Mouse (Mus musculus) midbrain, embryonic 11.5 days (tissue): ENCODE data around the gene Dffb. TPM values are rescaled to one million over a fixed set of nuclear protein-coding genes. Genes with fewer than 3 reads are reported as not detected.

ENCODE experiments used
- ATAC-seq: fragments of 200-750 bp; cut with Nextera tagmentation; 2 replicates; pipeline ENCODE4 v1.8.0; 2017; ENCODE audit warnings: moderate TSS enrichment, moderate library complexity; ENCODE audit not compliant: low FRiP score
- DNase-seq: peaks from one replicate; pipeline ENCODE4 v3.0.0; 2015; ENCODE audit warnings: low spot score; ENCODE audit errors: missing footprints
- H3K27ac ChIP-seq: fragments of 300-500 bp; sonication (generic); 2 replicates; pipeline ENCODE4 v1.5.1; 2014; ENCODE audit warnings: low read depth, low read length
- H3K27me3 ChIP-seq: fragments of 300-500 bp; sonication (generic); 2 replicates; pipeline ENCODE4 v1.6.1; 2014; ENCODE audit warnings: mild to moderate bottlenecking, low read length, moderate library complexity, mixed read lengths; ENCODE audit not compliant: control insufficient read depth, insufficient read depth
- H3K36me3 ChIP-seq: fragments of 300-500 bp; sonication (generic); 2 replicates; pipeline ENCODE4 v1.6.1; 2014; ENCODE audit warnings: mild to moderate bottlenecking, low read length, moderate library complexity, mixed read lengths; ENCODE audit not compliant: control insufficient read depth, insufficient read depth
- H3K4me1 ChIP-seq: fragments of 300-500 bp; sonication (generic); 2 replicates; pipeline ENCODE4 v1.6.1; 2014; ENCODE audit warnings: low read length; ENCODE audit not compliant: control insufficient read depth, insufficient read depth
- H3K4me2 ChIP-seq: fragments of 300-500 bp; sonication (generic); 2 replicates; pipeline ENCODE4 v1.6.1; 2014; ENCODE audit warnings: mild to moderate bottlenecking, moderate library complexity
- H3K4me3 ChIP-seq: fragments of 300-500 bp; sonication (generic); 2 replicates; pipeline ENCODE4 v1.5.1; 2014; ENCODE audit warnings: low read depth, low read length
- H3K9ac ChIP-seq: fragments of 300-500 bp; sonication (generic); 2 replicates; pipeline ENCODE4 v1.6.1; 2014; ENCODE audit warnings: low read length
- H3K9me3 ChIP-seq: fragments of 300-500 bp; sonication (generic); 2 replicates; pipeline ENCODE4 v1.6.1; 2016; ENCODE audit warnings: low read length; ENCODE audit not compliant: control insufficient read depth
- WGBS: fragments of 180-500 bp; shearing (Covaris S2); extraction: QIAGEN DNeasy Blood & Tissue Kit; methylation state at CpG from one replicate; pipeline ENCODE4 v1.1.7; 2014; 5-methylcytosine and 5-hydroxymethylcytosine counted together
- polyA plus RNA-seq: library from polyadenylated mRNA; unstranded; fragments of >200 nt; fragmentation: Nextera tagmentation; extraction: Ambion mirVana; gene quantifications from 2 replicates; pipeline ENCODE4 v1.2.1, GENCODE M21; 2014

Gene Dffb
- polyA plus RNA-seq, 1 experiment from 2014 or later: 12.0 TPM

DNA sequence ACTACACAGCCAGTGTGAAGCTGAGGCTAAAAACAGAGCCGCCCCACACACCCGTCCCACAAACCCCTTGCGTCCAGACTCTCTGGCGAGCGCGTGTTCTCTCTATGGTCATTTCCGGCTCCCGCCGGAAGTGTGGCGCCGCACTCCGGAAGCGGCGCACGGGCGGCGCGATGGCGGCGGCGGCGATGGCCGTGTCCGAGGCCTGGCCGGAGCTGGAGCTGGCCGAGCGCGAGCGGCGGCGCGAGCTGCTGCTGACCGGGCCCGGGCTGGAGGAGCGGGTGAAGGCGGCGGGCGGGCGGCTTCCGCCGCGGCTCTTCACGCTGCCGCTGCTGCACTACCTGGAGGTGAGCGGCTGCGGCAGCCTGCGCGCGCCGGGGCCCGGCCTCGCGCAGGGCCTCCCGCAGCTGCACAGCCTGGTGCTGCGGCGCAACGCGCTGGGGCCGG lies 36.7 kb upstream of the Dffb start, which contains the start of gene Lrrc47:
Gene Lrrc47, plus strand, starts transcription at position 86 of the 444 bp plus-strand sequence.
- Histone ChIP-seq H3K4me3 (peak within 1 kb of the TSS; percentile 100), H3K9me3 (no peaks in the 10 kb centered on the region), H3K9ac (peak within 1 kb of the TSS; percentile 93), H3K27ac (no peak within 1 kb of the TSS), H3K27me3 (no peaks in the 10 kb centered on the region), H3K4me1 (peaks cover 12% of the 10 kb centered on the region), H3K36me3 (peaks cover 7% of the 10 kb centered on the region), H3K4me2 (peak within 1 kb of the TSS; percentile 99)
- 0% methylated on average over 49 of the region's 59 CpGs for WGBS
- DNase-seq (peak; percentile 98), ATAC-seq (peak; percentile 96)

GRCm38 (mm10) chr4:154010907-154011645 lies 36.1 kb upstream of the Dffb start:
- H3K4me1 ChIP-seq: peaks cover 12% of the 10 kb centered on the region
- no peak for DNase-seq
- H3K36me3 ChIP-seq: peaks cover 12% of the 10 kb centered on the region
- H3K27ac ChIP-seq: no peak overlapping the region
- WGBS: 31% methylated on average over 13 of the region's 13 CpGs
- H3K9me3 ChIP-seq: no peaks in the 10 kb centered on the region
- peak overlapping the region; percentile 93 for H3K9ac ChIP-seq
- peak overlapping the region; percentile 99 for H3K4me2 ChIP-seq
- peak; percentile 65 for ATAC-seq
- H3K4me3 ChIP-seq: peak overlapping the region; percentile 100
- no peaks in the 10 kb centered on the region for H3K27me3 ChIP-seq

DNA sequence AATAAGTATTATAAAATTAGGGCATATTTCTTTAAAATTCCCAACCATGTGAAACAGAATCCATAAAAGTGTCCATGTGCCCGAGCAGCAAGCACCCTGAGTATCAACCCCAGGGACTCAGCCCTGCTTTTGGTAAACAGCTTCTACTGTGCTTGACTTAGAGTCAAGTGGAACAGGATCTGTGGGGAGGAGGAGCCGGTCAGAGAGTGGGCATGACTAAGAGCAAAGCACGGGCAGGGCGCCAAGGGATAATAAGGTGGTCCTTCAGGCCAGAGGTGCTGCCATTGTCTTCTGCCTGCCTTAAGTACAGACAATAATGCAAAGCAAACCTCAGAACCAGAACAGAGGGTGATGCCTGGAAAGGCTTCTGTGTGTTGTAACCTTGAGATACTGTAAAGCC lies 32.8 kb upstream of the Dffb start:
- H3K4me2 ChIP-seq: no peak overlapping the region
- no peak overlapping the region for H3K9ac ChIP-seq
- H3K27ac ChIP-seq: no peak overlapping the region
- H3K4me3 ChIP-seq: no peak overlapping the region
- 79% methylated on average over 4 of the region's 4 CpGs for WGBS
- peaks cover 8% of the 10 kb centered on the region for H3K36me3 ChIP-seq
- ATAC-seq (no peak), DNase-seq (no peak)
- no peaks in the 10 kb centered on the region for H3K9me3 ChIP-seq
- H3K4me1 ChIP-seq: peaks cover 3% of the 10 kb centered on the region
- H3K27me3 ChIP-seq: no peaks in the 10 kb centered on the region

GRCm38 (mm10) chr4:154006264-154006663 lies 31.3 kb upstream of the Dffb start:
- H3K27ac ChIP-seq: no peak overlapping the region
- WGBS: 90% methylated on average over 6 of the region's 6 CpGs

DNA sequence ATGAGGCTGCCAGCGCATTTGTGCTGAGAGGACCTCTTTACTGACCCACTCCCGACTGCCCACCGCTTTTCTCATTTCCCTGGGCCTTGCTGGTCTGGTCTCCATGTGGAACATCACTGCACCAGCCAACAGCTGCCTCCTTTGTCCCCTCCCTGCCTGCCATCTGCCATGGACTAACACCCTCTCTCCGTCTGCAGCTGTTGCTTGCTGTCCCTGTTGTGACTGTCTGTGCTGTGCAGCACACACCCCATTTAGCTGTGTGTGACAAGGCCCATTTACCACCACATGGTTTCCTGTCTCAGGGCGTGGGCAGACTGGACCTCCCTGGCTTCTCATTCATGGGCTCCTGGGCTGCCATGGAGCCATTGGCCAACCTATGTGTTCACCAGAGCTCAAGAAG lies 30.6 kb upstream of the Dffb start:
- Histone ChIP-seq H3K36me3 (peaks cover 10% of the 10 kb centered on the region), H3K4me1 (no peaks in the 10 kb centered on the region), H3K9me3 (no peaks in the 10 kb centered on the region), H3K27ac (no peak overlapping the region), H3K4me2 (no peak overlapping the region), H3K4me3 (no peak overlapping the region), H3K27me3 (no peaks in the 10 kb centered on the region), H3K9ac (no peak overlapping the region)
- ATAC-seq (no peak), DNase-seq (no peak)
- 90% methylated on average over 5 of the region's 5 CpGs for WGBS

More at GRCm38 (mm10) chr4:154006264-154006663, 31.3 kb upstream of the Dffb start:
- H3K27me3 ChIP-seq: no peaks in the 10 kb centered on the region
- H3K4me1 ChIP-seq: no peaks in the 10 kb centered on the region
- ATAC-seq (no peak), DNase-seq (no peak)
- peaks cover 10% of the 10 kb centered on the region for H3K36me3 ChIP-seq
- H3K4me3 ChIP-seq: no peak overlapping the region
- H3K9me3 ChIP-seq: no peaks in the 10 kb centered on the region
- H3K4me2 ChIP-seq: no peak overlapping the region
- H3K9ac ChIP-seq: no peak overlapping the region

- DNase-seq: no peak
- ATAC-seq: no peak
- WGBS: 90% methylated on average over 8 of the region's 8 CpGs
- Histone ChIP-seq H3K36me3 (peaks cover 25% of the 10 kb centered on the region), H3K27me3 (no peaks in the 10 kb centered on the region), H3K4me2 (no peak overlapping the region), H3K4me3 (no peak overlapping the region), H3K4me1 (no peaks in the 10 kb centered on the region), H3K27ac (no peak overlapping the region), H3K9me3 (no peaks in the 10 kb centered on the region), H3K9ac (no peak overlapping the region)
Measured at GRCm38 (mm10) chr4:153993505-153993904, 18.6 kb upstream of the Dffb start.

DNA sequence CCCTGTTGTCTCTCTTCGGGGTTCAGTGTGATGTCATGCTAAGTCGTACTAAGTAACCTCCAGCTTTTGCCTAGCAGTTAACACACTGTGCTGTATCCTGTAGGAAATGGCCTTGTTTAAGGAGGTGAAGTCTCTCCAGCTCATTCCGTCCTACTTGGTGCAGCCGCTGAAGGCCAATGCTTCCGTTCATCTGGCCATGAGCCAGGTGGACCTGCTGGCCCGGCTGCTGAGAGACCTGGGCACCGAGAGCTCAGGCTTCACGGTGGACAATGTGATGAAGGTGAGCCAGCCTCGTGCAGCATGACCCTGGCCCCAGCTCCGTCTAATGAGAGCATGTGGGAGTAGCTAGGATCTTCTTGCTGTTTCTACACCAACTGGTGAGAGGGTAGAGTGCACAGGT lies 17.8 kb upstream of the Dffb start:
- Histone ChIP-seq H3K9me3 (no peaks in the 10 kb centered on the region), H3K4me1 (no peaks in the 10 kb centered on the region), H3K4me3 (no peak overlapping the region), H3K36me3 (peaks cover 29% of the 10 kb centered on the region), H3K9ac (no peak overlapping the region), H3K4me2 (no peak overlapping the region), H3K27me3 (no peaks in the 10 kb centered on the region), H3K27ac (no peak overlapping the region)
- ATAC-seq: no peak
- WGBS: 91% methylated on average over 10 of the region's 10 CpGs
- DNase-seq: no peak

DNA sequence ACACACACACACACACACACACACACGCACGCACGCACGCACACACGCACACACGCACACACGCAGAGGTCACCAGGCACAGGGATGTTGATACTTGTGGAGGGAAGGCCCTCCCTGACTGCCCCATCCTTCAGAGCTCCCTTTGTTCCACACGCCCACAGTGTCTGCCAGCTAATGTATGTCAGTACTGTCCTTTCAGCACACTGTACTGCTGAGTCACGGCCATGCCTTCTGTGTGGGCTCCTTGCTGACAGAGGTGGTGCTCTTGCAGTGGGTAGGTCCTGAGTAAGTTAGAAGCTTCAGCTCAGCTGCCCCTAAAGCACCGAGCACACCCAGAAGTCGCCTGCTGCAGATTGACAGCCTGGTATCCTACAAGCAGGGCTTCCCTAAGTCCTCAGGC lies 5.5 kb upstream of the Dffb start:
- H3K4me2 ChIP-seq: no peak overlapping the region
- H3K9me3 ChIP-seq: no peaks in the 10 kb centered on the region
- 89% methylated on average over 11 of the region's 11 CpGs for WGBS

DNA sequence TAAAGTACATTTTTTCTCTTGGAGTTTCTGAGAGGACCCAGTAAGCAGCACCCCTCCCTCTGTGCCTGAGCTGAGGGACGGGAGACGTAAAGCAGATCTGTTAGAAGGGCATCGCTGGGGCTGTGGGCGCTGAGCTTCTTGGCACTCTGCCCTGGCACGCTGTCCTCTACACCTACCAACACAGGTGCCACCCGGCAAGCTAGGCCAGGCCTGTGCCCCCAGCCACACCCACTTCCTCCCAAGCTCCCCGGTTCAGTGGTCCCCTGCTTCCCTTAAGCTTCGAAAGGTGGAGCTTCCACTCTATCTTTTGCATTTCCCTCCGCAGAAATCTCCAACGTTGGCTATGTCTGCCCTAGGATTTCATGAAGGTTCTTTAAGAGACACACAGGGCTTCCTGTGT lies 4.3 kb upstream of the Dffb start:
- Histone ChIP-seq H3K36me3 (peaks cover 9% of the 10 kb centered on the region), H3K27ac (no peak overlapping the region), H3K4me2 (no peak overlapping the region), H3K9me3 (no peaks in the 10 kb centered on the region), H3K4me1 (peaks cover 7% of the 10 kb centered on the region), H3K9ac (no peak overlapping the region), H3K4me3 (no peak overlapping the region), H3K27me3 (no peaks in the 10 kb centered on the region)
- DNase-seq: no peak
- 93% methylated on average over 10 of the region's 10 CpGs for whole genome bisulfite sequencing
- ATAC-seq: no peak

More for the DNA sequence above, 5.5 kb upstream of the Dffb start:
- H3K9ac ChIP-seq: no peak overlapping the region
- H3K36me3 ChIP-seq: peaks cover 19% of the 10 kb centered on the region
- peaks cover 5% of the 10 kb centered on the region for H3K4me1 ChIP-seq
- no peak overlapping the region for H3K27ac ChIP-seq
- DNase-seq (no peak), ATAC-seq (no peak)
- H3K4me3 ChIP-seq: no peak overlapping the region
- no peaks in the 10 kb centered on the region for H3K27me3 ChIP-seq
